Mouse (Mus musculus) bone marrow, adult 2 months (tissue): Measurements from ENCODE around the gene Hoxa11. TPM values are rescaled to one million over a fixed set of nuclear protein-coding genes. Genes with fewer than 3 reads are reported as not detected.

ENCODE experiments used
- H3K27ac ChIP-seq: fragments of 200-500 bp; 2 replicates; pipeline ENCODE4 v1.5.1; 2012; ENCODE audit warnings: low read depth, mild to moderate bottlenecking, control low read depth, inconsistent platforms, low read length; ENCODE audit not compliant: control insufficient read depth, poor library complexity, insufficient read depth
- H3K4me1 ChIP-seq: fragments of 200-500 bp; 2 replicates; pipeline ENCODE4 v1.6.1; 2011; ENCODE audit warnings: low read length; ENCODE audit not compliant: control insufficient read depth, insufficient read depth
- H3K4me3 ChIP-seq: fragments of 200-500 bp; replicated peaks from 2 replicates; pipeline ENCODE3; 2011; ENCODE audit warnings: mild to moderate bottlenecking, low read depth, low read length, control low read depth; ENCODE audit not compliant: control insufficient read depth
- CTCF ChIP-seq: fragments of 200-500 bp; IDR thresholded peaks from 2 replicates; pipeline ENCODE4 v1.5.1; 2011; ENCODE audit warnings: low read length, control low read depth; ENCODE audit not compliant: control insufficient read depth, insufficient read depth
- POLR2A ChIP-seq: fragments of 200-500 bp; IDR thresholded peaks from 2 replicates; pipeline ENCODE4 v1.6.1; 2011; ENCODE audit warnings: low read depth, mild to moderate bottlenecking, control low read depth, low read length, borderline replicate concordance; ENCODE audit not compliant: control insufficient read depth
- WGBS: fragments of 180-500 bp; shearing (Covaris S2); methylation state at CpG from one replicate; pipeline ENCODE4 v1.1.7; 2018; 5-methylcytosine and 5-hydroxymethylcytosine counted together
- polyA plus RNA-seq: library from polyadenylated mRNA; stranded (reverse); fragments of >200 nt; gene quantifications from 2 replicates; pipeline ENCODE4 v1.2.4, GENCODE M21; 2011; ENCODE audit warnings: low replicate concordance; ENCODE audit not compliant: missing spikeins, insufficient read depth, insufficient read length

The Hoxa11 gene
- polyA plus RNA-seq, 1 experiment = not detected

- TF ChIP-seq POLR2A = no peak
- 22% methylated on average over 47 of the region's 47 CpGs for WGBS
- Histone ChIP-seq H3K4me3 (no peak within 1 kb of the TSS), H3K27ac (no peak within 1 kb of the TSS), H3K4me1 (no peaks in the 10 kb centered on the region; the same call in 1 of the 2 replicates)
These were observed 37.3 kb downstream of the Hoxa11 start, which contains the start of gene Hoxa6 for GRCm38 (mm10) chr6:52208072-52208867. Gene Hoxa6 (minus strand): TSS chr6:52208722.

GRCm38 (mm10) chr6:52207684-52207976 is 38.0 kb downstream of the Hoxa11 start:
- TF ChIP-seq CTCF (no peak), POLR2A (no peak)
- H3K27ac ChIP-seq = no peak overlapping the region

GRCm38 (mm10) chr6:52206882-52207683 is 38.5 kb downstream of the Hoxa11 start:
- WGBS = 71% methylated on average over 4 of the region's 4 CpGs
- no peak overlapping the region for H3K4me3 ChIP-seq
- H3K4me1 ChIP-seq = no peaks in the 10 kb centered on the region; the same call in 1 of the 2 replicates
- TF ChIP-seq CTCF (no peak), POLR2A (no peak)
- H3K27ac ChIP-seq = no peak overlapping the region

More at GRCm38 (mm10) chr6:52207684-52207976, 38.0 kb downstream of the Hoxa11 start:
- H3K4me1 ChIP-seq = no peaks in the 10 kb centered on the region; the same call in 1 of the 2 replicates
- no peak overlapping the region for H3K4me3 ChIP-seq

GRCm38 (mm10) chr6:52205638-52206621 is 39.7 kb downstream of the Hoxa11 start:
- no peak overlapping the region for H3K4me3 ChIP-seq
- no peak overlapping the region for H3K27ac ChIP-seq
- TF ChIP-seq CTCF = no peak
- no peak for TF ChIP-seq POLR2A
- H3K4me1 ChIP-seq = no peaks in the 10 kb centered on the region; the same call in 1 of the 2 replicates
- WGBS = 89% methylated on average over 55 of the region's 55 CpGs

DNA sequence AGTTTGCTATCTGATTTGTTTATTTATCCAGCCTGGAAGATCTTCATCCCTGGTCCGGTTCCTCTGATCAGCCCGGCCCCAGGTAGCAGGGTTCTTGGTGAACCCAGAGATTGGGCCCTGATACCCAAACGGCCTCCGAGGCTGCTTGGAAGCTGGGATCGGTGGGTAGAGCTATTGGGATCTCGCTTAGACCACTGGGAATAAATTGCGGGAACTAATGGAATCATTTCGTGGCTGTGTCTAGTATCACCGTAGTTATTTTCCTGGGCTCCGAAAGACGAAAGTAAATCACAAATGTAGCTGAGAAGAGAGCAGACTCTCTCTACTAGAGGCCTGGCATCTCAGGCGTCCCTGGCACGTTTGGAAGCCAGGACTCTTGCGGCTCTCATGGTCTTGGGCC is 40.4 kb downstream of the Hoxa11 start:
- 88% methylated on average over 14 of the region's 14 CpGs for WGBS
- no peak for TF ChIP-seq CTCF
- no peak for TF ChIP-seq POLR2A
- H3K4me1 ChIP-seq = no peaks in the 10 kb centered on the region; the same call in 1 of the 2 replicates
- no peak overlapping the region for H3K27ac ChIP-seq
- H3K4me3 ChIP-seq = no peak overlapping the region

- WGBS = 74% methylated on average over 65 of the region's 65 CpGs
- TF ChIP-seq CTCF (no peak), POLR2A (no peak)
- Histone ChIP-seq H3K27ac (no peak within 1 kb of the TSS), H3K4me3 (no peak within 1 kb of the TSS), H3K4me1 (no peaks in the 10 kb centered on the region)
These were observed 41.4 kb downstream of the Hoxa11 start, which contains the start of gene Hoxa5 for GRCm38 (mm10) chr6:52204050-52204752. Gene Hoxa5 (minus strand): TSS chr6:52204587.

DNA sequence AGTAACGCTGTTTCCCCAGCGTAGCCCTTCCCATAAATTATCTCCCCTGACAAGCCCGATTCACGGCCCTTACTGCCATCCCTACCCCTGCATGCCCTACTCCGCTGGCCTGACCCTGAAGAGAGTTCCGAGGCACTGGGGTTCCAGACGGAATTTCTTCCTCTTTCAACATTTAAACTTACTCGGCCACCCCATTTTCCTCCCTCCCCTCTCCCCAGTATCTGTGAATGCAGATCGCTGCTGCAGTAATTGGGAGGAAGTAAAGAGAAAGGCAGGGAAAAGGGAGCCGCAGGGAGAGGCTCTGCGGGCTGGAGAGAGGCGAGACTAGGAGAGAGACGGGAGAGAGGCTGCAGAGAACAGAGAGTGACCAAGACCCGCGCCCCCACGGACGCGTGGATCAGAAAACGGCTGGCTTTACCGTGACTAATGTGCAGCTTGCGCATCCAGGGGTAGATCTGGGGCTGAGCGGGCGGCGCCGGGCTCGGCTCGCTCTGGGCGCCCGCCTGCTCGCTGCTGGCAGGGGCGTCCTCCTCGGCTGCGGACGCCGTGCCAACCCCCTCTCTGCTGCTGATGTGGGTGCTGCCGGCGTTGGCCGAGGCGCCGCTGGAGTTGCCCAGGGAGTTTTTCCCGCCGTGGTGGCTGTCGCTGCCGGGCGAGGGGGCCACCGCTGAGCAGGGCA is 42.1 kb downstream of the Hoxa11 start:
- no peak overlapping the region for H3K27ac ChIP-seq
- WGBS = 82% methylated on average over 46 of the region's 46 CpGs
- TF ChIP-seq POLR2A (no peak), CTCF (no peak)

More for the DNA sequence above, 42.1 kb downstream of the Hoxa11 start:
- H3K4me3 ChIP-seq = no peak overlapping the region
- H3K4me1 ChIP-seq = no peaks in the 10 kb centered on the region
